Mouse (Mus musculus) frontal cortex, adult 2 months (tissue): ENCODE data around the gene Grip1. TPM values are rescaled to one million over a fixed set of nuclear protein-coding genes. Genes with fewer than 3 reads are reported as not detected.

Source experiments
- DNase-seq, 2 experiments: peaks; one replicate each; pipeline ENCODE4 v3.0.0; 2022; ENCODE audit warnings: low spot score in 1 of 2; ENCODE audit errors: extremely low spot score in 1 of 2
- polyA plus RNA-seq: library from polyadenylated mRNA; depleted of rRNA; stranded (reverse); fragments of >200 nt; gene quantifications from 2 replicates; pipeline ENCODE4 v1.2.3, GENCODE M21; 2012

Gene Grip1
- polyA plus RNA-seq, 1 experiment: 19.6 TPM

GRCm38 (mm10) chr10:119641011-119641410 is 187.4 kb downstream of the Grip1 start:
- no peak for DNase-seq

GRCm38 (mm10) chr10:119644289-119644688 is 190.7 kb downstream of the Grip1 start:
- DNase-seq: no peak

DNA sequence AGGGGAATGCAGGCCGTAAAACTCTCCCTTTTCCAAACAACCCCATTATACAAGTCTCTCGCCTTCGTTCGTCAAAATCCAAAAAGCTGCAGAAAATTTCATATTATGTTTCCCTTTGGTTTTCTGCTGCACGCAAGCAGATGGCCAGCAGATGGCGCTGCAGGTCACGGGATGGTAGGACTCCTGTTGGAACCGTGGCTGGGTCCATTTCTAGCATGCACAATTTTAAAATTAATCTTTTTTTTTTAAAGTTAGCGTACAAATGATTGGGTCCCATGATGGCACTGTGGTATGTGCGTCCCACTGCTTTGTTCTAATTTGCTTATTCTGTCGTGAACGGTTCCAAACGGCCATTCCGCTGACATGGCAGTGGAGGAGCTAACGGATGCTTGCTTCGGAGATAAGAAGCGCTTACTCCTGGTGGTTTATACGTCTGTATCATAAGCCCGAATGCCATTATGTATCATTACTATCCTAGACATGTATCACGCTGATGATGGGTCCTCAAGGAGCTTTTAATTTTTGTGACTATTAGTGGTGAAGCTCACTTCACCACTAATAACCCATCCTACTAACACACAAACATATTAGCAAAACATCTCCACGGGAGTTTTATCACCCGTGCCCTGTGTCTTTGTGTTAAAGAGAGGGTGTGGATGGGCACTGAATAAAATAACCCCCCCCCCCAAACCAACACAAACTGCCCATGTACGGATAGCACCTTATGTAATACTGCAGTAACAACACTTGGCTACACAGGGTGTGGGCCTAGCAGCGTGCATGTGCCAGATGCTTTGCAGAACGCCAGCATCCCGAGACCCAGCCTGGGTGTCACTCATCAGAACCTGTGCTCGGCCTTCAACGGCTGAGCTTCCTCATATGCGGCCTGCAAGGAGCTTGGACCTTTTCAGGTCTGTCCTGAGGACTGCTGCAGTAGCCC is 193.1 kb downstream of the Grip1 start:
- peak in 1 of 2 experiments; percentile 85 for DNase-seq

- DNase-seq: no peak
Measured at GRCm38 (mm10) chr10:119660677-119661353, 207.2 kb downstream of the Grip1 start.

DNA sequence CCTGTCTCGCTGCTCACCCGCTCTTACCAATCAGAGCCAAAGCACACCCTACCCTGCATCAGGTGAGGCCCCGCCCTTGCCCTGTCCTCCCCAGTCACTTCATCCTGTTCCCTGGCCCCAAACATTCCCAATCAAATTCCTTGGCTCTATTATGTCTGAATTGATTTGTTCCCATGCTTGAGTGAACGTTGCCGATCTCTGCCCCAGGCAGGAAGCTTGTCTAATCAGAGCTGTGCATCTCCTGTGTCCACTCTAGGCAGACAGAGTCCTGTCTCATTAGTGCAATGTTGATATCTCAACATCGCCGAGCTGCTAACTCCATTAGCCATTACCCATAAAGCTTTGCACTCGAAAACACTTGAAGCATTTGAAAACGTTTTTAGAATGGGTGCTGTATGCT is 210.0 kb downstream of the Grip1 start:
- DNase-seq: no peak

- DNase-seq: no peak
Measured at GRCm38 (mm10) chr10:119666386-119666785, 212.8 kb downstream of the Grip1 start.

- DNase-seq: no peak
Measured at GRCm38 (mm10) chr10:119670456-119670855, 216.8 kb downstream of the Grip1 start.

- DNase-seq: no peak
Measured at GRCm38 (mm10) chr10:119684377-119684826, 230.8 kb downstream of the Grip1 start.

DNA sequence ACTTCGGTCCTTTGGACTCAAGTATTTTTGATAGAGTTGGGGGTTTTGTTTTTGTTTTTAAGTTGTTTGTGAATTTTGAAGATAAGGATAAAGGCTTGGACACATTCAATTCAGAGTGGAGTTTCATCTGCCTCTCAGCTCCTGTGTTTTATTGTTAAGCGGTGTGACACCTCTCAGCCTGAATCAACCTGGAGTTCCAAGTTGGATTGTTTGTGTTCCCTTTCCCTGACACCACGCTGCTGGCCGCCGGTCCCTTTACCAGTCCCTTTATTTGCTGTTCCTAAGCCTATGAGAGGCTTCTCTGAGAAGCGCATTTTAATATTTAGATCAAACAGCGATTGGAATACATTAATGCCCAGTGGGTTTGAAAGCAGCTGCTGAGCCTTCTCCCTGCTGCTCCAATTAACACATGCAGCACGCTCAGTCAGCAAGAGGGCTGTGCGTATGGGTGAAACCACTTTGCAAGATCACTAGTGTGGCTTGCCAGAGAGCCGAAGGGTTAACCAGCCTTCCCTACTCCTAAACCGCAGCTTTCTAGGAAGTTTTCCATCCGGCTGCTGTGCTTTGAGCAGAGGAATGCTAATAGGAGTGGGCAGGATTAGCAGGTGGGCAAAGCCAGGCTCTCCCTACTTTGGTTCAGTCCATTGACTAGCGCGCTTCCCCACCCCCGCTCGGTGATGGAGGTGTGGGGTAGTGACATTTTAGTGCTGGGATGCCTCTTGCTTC is 237.9 kb downstream of the Grip1 start:
- peak; percentile 25 to 74 for DNase-seq

- DNase-seq: peak in 1 of 2 experiments; percentile 34
Measured at GRCm38 (mm10) chr10:119692284-119692890, 238.8 kb downstream of the Grip1 start.

GRCm38 (mm10) chr10:119693400-119693799 is 239.8 kb downstream of the Grip1 start:
- DNase-seq: no peak

DNA sequence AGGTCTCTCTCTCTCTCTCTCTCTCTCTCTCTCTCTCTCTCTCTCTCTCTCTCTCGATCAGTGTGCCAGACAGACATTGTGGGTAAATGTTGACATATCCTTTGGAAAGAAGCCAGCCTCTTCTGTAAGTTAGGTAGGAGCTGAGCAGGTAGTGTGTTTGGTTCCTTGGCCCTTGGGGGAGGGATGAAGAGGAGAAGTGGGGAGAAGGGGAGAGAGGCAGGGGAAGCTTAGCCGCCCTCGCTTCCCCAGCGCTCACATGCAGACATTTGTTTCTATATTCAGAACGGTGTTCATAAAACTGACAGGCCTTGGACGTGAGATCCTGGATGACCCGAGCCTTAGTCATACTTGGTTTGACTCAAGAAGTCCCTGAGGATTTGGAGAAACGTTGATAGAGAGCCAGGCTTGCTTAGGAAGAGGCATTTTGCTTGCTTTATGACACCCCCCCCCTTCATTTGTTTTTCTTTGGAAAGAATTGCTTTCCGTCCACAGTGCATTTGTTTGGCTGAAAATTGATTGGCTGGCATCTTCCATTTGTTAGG is 243.7 kb downstream of the Grip1 start:
- DNase-seq: no peak

DNA sequence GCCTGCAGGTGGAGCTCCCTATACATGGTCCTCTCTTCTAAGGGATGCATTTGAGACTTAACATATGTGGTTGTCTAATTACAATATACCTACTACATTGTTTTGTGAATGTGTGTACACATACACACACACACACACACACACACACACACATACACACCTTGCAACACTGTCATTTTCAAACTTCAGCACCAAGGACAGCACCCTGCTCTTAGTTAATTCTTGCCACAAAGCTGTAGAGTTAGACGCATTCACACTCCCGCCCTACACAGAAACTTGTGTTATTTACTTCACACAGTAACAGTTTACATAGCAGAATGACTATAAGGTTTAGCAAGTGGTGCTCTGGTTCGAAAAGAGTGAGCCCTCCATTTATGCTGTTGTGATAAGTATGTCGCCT is 251.7 kb downstream of the Grip1 start:
- DNase-seq: no peak

DNA sequence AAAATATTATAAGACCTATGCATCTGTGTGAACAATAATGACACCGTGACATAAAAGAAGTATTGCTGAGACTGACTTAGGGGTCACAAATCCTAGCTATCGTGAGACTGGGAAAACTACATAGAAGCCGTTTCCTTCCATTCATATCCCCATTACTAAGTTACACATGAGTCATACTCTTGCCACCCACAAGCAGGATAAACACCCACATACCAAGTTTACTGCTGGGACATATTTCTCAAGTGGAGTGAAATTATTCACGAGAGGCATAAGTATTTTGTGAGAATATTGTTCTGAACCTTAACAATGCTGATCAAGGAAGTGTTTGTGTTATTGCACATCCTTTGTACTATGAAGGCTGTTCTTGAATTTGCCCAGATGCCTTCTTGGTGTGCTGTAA is 252.7 kb downstream of the Grip1 start:
- DNase-seq: peak in 1 of 2 experiments; percentile 75

GRCm38 (mm10) chr10:119706983-119707382 is 253.4 kb downstream of the Grip1 start:
- peak in 1 of 2 experiments; percentile 68 for DNase-seq

GRCm38 (mm10) chr10:119721887-119722286 is 268.3 kb downstream of the Grip1 start:
- no peak for DNase-seq

DNA sequence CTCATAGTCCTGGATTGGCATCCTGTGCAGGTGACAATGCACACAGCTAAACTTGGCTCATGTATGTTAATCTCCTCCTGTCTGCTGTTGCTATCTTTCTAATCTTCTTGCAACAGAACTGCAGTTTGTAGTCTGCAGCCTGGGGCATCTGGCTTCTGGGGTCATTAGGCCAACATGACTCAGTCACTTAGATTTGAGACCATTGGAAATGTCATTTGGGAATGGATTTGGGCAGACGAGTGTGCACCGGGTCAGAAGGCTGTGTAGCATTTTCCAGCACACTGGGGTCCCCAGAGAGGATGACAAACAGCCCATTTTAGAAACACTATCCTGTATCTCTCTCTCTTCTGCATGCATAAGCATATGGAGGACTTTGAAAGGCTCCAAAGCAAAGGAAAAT is 268.8 kb downstream of the Grip1 start:
- no peak for DNase-seq

DNA sequence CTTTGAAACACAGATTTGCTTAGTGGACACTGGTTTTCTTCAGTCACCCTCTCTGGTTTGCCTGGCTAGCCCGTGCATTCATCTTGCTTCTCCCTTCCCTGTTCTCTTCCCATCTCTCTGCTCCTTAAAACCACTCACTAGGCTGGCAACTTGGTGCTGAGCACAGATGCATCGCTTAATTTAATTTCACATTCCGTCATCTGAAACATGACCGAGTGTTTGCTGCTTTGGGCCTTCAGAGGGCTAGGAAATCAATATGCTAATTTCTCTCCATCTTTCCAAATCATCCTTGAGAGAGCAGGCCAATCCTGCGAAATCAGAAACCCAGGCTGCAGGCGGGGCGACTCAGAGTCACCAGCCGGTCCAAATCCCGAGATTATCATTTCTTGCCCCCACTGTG is 270.0 kb downstream of the Grip1 start:
- DNase-seq: no peak

DNA sequence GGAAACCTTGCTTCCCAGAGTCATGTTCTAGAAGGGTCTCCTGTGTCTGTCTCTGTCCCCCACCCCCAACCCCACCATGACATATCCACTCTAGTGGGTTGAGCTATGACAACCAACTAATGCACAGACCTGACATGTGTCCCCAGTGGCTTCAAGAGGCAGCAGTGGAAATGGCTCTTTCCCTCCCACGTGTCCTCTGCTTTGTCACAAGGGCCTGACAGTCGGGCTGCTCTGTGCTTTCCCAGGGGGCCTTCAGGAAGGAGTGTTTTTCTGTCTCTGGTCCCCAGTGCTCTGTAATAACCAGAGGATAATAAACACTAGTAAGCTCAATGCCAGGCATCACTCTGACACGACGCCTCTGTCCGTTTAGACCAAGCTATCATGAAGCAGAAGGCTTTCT is 271.7 kb downstream of the Grip1 start:
- no peak for DNase-seq

GRCm38 (mm10) chr10:119725966-119726365 is 272.3 kb downstream of the Grip1 start:
- DNase-seq: no peak
